Mouse (Mus musculus) frontal cortex, adult (tissue): ENCODE data around the gene Myh14.
A peak's percentile ranks its signal among the peaks of the same experiment; 100 is the strongest.

Experiments
- ATAC-seq: cut with Nextera tagmentation; 2 replicates; pipeline ENCODE4 v1.9.2; 2017; ENCODE audit warnings: mild to moderate bottlenecking, moderate library complexity, mixed read lengths; ENCODE audit not compliant: low TSS enrichment

Gene Myh14

GRCm38 (mm10) chr7:44582709-44583108 is 87.9 kb downstream of the Myh14 start:
- no peak for ATAC-seq

GRCm38 (mm10) chr7:44581637-44582036 is 89.0 kb downstream of the Myh14 start:
- no peak for ATAC-seq

GRCm38 (mm10) chr7:44576333-44576844 is 94.3 kb downstream of the Myh14 start:
- ATAC-seq, result no peak

- ATAC-seq, result no peak
Measured at GRCm38 (mm10) chr7:44572956-44573484, 97.6 kb downstream of the Myh14 start.

GRCm38 (mm10) chr7:44572213-44572701 is 98.4 kb downstream of the Myh14 start, which contains the start of gene Napsa:
Gene Napsa (plus strand): TSS chr7:44572380.
- no peak for ATAC-seq

GRCm38 (mm10) chr7:44571811-44572210 is 98.8 kb downstream of the Myh14 start:
- no peak for ATAC-seq

GRCm38 (mm10) chr7:44570989-44571388 is 99.7 kb downstream of the Myh14 start:
- no peak for ATAC-seq

- ATAC-seq, result no peak
Measured at GRCm38 (mm10) chr7:44568803-44569202, 101.8 kb downstream of the Myh14 start.

GRCm38 (mm10) chr7:44565414-44565813 is 105.2 kb downstream of the Myh14 start:
- ATAC-seq, result no peak

GRCm38 (mm10) chr7:44564486-44564885 is 106.2 kb downstream of the Myh14 start:
- ATAC-seq, result no peak

- no peak for ATAC-seq
Measured at GRCm38 (mm10) chr7:44563284-44563683, 107.4 kb downstream of the Myh14 start.

GRCm38 (mm10) chr7:44560435-44561400 is 109.9 kb downstream of the Myh14 start:
- ATAC-seq, result peak; percentile 65; the same call in 1 of the 2 replicates

GRCm38 (mm10) chr7:44557629-44558028 is 113.0 kb downstream of the Myh14 start:
- no peak for ATAC-seq
